Mouse (Mus musculus): Measurements from ENCODE around the gene Hoxd4. TPM values are rescaled to one million over a fixed set of nuclear protein-coding genes. Genes with fewer than 3 reads are reported as not detected.

Hoxd4 gene
- polyA plus RNA-seq, 1 experiment = 5.5 TPM

DNA sequence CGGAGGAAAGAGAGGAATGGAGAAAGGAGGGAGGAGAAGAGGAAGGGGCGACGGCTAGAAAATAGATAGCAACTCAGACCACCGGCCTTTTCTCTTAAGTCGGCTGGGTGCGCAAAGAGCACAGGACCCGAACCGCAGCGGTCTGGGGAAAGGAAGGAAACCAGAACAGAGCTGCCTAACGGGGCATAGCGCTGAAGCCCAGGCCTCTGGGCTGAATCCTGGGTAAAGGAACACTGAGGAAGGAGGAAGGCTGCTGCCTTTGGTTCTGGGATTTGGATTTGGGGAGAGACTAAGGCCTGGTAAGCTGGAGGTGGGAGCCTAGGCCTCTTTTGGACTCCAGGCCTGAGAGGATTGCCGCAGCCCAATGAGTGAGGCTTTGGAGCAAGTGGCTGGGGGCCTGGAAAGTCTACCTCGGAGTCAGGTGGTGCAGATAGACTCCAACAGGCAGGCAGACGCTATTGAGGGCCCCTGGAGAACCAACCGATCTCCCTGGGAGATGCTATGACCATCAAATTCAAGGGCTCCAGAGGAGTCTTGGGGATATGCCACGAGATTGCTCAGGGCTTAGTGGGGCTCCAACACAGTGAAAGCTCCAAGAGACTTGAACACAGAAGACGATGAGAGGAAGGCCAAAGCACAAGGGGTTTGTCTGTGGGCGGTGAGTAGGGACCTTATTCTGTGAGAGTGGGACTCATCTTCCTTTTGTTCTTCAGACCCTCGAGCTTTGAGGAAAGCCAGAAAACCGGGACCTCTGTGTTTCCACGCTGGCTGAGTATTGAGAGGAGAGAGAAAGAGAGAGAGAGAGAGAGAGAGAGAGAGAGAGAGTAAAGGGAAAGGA, 30.9 kb upstream of the Hoxd4 start:
- TF ChIP-seq POLR2A (IDR thresholded peaks at IDR 0.05; ENCODE audit: borderline replicate concordance, extremely low read depth, insufficient read depth, insufficient read length, poor library complexity, severe bottlenecking) = no peak
- no peak for DNase-seq (ENCODE audit: low read depth)

DNA sequence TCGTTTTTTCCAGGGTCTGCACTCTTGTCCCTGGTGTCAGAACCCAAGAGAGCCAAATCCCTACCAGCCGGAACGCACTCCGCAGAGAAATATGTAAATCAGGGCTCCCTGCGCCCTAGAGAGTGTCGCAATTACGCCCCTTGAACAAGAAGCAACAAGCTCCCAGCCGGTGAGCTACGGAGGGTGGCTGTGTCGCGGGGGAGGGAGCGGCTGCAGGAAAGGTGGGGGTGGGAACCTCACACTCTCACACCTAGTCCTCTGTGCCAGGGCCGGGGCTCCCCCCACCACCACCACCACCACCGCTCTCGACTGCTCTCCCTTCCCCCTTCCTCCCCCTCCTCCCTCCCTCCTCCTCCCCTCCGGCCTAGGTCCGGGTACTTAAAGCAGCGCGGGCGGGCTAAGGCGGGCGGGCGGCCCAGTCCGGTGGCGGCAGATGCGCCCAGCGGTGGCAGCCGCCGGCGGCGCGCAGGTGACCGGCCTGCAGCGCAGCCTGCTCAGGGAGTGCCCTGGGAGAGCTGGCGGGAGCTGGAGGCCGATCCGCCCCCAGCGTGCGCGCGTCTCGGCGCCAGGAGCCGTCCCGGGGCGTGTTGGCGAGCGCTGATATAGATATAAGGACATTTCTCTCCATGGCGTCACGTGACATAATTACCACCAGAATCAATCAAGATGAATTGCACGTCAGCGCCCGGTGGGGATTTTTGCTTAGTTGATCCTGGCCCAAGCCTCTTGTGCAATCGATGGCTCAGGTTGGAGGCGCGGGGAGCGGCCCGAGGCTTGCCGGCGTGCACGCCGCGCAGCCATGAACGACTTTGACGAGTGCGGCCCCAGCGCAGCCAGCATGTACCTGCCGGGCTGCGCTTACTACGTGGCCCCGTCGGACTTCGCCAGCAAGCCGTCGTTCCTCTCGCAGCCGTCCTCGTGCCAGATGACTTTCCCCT, 29.9 kb upstream of the Hoxd4 start:
- DNase-seq (ENCODE audit: low read depth) = no peak

DNA sequence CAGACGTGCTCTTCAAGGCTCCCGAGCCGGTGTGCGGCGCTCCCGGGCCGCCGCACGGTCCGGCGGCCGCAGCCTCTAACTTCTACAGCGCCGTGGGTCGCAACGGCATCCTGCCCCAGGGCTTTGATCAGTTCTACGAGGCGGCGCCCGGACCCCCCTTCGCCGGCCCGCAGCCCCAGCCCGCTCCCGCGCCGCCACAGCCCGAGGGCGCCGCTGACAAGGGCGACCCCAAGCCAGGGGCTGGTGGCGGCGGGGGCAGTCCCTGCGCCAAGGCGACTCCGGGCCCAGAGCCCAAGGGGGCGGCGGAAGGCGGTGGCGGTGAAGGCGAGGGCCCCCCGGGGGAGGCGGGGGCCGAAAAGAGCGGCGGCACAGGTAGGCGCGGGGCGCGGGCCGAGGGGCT, 28.9 kb upstream of the Hoxd4 start:
- TF ChIP-seq CTCF (IDR thresholded peaks at IDR 0.05; ENCODE audit: borderline replicate concordance, extremely low read depth, insufficient read depth, insufficient read length) (no peak), POLR2A (IDR thresholded peaks at IDR 0.05; ENCODE audit: borderline replicate concordance, extremely low read depth, insufficient read depth, insufficient read length, poor library complexity, severe bottlenecking) (no peak)

More for the DNA sequence above, 29.9 kb upstream of the Hoxd4 start:
- TF ChIP-seq CTCF (IDR thresholded peaks at IDR 0.05; ENCODE audit: borderline replicate concordance, extremely low read depth, insufficient read depth, insufficient read length) = no peak
- no peak for TF ChIP-seq POLR2A (IDR thresholded peaks at IDR 0.05; ENCODE audit: borderline replicate concordance, extremely low read depth, insufficient read depth, insufficient read length, poor library complexity, severe bottlenecking)

DNA sequence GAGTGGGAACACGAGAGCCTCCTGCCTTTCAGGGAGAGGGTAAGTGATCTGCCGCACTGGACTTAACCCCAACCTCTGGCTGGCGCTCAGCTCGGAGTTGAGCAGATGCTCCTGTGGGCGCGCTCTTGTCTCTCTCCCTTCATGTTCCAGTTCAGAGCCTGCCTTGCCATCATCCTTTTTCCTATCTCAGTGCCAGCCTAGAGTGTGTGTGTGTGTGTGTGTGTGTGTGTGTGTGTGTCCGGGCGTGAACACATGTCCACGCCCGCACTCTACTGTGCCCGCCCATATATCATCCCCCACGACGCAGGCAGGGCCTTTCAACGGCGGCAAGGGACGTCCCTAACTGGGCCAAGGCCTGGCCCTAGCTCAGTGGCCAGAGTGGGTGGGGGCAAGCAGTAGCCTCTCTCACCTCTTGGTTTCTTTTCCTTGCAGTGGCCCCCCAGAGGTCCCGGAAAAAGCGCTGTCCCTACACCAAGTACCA, 28.2 kb upstream of the Hoxd4 start:
- no peak for DNase-seq (ENCODE audit: low read depth)
- no peak for TF ChIP-seq POLR2A (IDR thresholded peaks at IDR 0.05; ENCODE audit: borderline replicate concordance, extremely low read depth, insufficient read depth, insufficient read length, poor library complexity, severe bottlenecking)

More for the DNA sequence above, 28.9 kb upstream of the Hoxd4 start:
- no peak for DNase-seq (ENCODE audit: low read depth)

DNA sequence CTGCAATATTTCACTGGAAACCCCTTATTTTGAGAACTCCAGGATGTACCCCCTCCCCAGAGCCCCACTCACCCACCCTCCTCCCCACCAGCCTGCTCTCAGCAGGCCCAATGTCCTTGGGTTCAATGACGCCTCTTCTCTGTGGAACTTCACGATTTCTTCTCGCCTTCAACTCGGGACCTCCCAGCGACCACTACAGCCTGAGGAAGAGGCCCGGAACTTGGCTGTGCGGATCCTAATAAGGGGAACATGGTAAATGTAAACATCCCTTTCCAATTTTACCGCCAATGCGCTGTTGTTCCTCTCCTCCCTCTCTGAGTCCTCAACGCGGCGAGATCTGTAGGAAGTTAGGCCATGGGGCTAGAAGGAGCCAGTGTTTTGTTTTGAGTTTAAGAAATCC, 27.6 kb upstream of the Hoxd4 start:
- DNase-seq (ENCODE audit: low read depth) = no peak
- TF ChIP-seq POLR2A (IDR thresholded peaks at IDR 0.05; ENCODE audit: borderline replicate concordance, extremely low read depth, insufficient read depth, insufficient read length, poor library complexity, severe bottlenecking) = no peak
- no peak for TF ChIP-seq CTCF (IDR thresholded peaks at IDR 0.05; ENCODE audit: borderline replicate concordance, extremely low read depth, insufficient read depth, insufficient read length)

DNA sequence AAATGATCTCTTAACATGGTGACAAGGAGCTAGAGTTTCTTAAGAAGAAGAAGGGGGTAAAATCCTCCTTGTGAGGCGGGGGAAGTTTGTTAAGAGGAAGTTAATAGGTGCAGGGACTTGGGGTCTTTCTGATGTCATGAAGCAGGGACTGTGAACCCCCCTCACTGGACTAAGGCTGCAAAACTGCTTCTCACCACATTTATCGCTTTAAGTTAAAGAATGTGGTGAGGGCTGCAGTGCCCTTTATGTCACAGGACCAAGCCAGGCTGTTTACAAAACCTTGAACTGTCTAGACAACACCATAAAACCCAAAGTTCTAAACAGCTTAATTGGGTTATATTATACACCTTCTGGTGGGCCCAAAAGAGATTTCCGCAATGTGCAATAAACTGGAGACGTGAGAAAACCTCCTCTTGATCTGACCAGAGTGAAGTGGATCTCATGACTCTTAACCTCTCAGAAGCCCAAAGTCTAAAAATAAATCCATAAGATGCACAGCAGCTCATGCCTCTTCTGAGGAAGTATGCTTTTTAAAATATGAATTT, 26.6 kb upstream of the Hoxd4 start:
- no peak for TF ChIP-seq CTCF (IDR thresholded peaks at IDR 0.05; ENCODE audit: borderline replicate concordance, extremely low read depth, insufficient read depth, insufficient read length)
- TF ChIP-seq POLR2A (IDR thresholded peaks at IDR 0.05; ENCODE audit: borderline replicate concordance, extremely low read depth, insufficient read depth, insufficient read length, poor library complexity, severe bottlenecking) = no peak
- DNase-seq (ENCODE audit: low read depth) = no peak

DNA sequence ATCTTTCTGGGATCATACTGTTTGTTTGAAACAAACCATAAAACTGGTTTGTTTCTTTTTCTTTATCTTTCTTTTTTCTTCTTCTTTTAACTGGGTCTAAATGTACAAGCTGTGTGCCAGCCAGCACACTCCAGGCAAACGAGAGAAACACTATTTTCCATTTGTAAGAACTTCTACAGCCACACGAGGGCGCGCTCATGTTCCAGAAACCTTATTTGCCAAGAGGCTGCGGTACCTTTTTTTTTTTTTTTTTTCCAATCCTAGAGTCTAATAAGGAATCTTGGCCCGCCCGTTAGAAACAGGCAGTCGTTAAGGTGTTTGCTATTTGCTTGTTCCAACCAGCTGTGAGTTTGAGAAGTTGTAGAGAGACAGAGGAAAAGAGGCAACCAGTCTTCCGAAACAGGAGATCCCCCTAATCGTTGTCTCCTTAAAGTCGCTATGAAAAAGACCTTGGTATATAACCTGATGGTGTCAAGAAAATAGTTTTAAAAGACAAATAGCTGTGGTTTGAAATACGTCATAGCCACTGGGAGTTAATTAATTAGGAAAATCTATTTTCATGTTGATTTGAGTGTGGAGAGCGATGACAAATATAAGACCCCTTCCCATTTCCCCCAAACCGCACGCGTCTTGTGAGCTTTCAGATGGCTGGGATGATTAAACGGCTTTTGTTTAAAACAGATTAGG, 25.3 kb upstream of the Hoxd4 start:
- TF ChIP-seq POLR2A (IDR thresholded peaks at IDR 0.05; ENCODE audit: borderline replicate concordance, extremely low read depth, insufficient read depth, insufficient read length, poor library complexity, severe bottlenecking) (no peak), CTCF (IDR thresholded peaks at IDR 0.05; ENCODE audit: borderline replicate concordance, extremely low read depth, insufficient read depth, insufficient read length) (peak; percentile 67; the same call in 1 of the 2 replicates)
- DNase-seq (ENCODE audit: low read depth) = peak; percentile 93

DNA sequence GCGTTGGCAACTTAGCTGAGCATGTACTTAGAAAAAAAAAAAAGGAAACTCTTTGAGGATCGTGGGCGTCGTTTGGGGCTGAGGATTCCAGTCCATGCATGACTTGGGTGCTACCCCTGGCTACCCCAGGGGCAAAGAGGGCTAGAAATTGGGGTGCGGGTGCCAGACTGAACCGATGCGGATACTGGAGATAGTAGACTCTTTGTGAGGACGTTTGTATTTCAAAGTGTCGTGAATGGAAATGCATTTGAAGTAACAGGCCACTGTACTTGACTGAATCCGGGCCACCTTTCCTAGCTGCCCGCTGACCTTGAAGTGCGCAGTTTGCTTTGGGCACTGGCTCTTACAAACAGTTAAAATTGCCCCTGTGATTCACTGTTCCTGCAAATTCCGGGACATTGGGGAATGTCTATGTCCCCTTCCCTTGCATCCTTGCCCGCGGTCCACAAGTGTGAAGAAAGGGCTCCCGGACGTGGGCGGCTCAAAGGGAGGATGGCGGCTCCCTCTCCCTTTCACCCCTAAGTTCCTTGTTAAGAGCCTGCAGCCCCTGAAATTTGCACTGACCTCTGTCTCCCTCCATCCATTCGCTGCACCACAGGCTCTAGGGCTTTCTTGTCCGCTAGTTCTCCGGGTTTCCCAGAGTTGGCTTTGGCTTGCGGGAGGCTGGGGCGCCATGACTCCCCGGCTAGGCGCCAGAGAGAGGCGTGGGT, 24.6 kb upstream of the Hoxd4 start:
- DNase-seq (ENCODE audit: low read depth) = no peak
- no peak for TF ChIP-seq CTCF (IDR thresholded peaks at IDR 0.05; ENCODE audit: borderline replicate concordance, extremely low read depth, insufficient read depth, insufficient read length)
- TF ChIP-seq POLR2A (IDR thresholded peaks at IDR 0.05; ENCODE audit: borderline replicate concordance, extremely low read depth, insufficient read depth, insufficient read length, poor library complexity, severe bottlenecking) = no peak

DNA sequence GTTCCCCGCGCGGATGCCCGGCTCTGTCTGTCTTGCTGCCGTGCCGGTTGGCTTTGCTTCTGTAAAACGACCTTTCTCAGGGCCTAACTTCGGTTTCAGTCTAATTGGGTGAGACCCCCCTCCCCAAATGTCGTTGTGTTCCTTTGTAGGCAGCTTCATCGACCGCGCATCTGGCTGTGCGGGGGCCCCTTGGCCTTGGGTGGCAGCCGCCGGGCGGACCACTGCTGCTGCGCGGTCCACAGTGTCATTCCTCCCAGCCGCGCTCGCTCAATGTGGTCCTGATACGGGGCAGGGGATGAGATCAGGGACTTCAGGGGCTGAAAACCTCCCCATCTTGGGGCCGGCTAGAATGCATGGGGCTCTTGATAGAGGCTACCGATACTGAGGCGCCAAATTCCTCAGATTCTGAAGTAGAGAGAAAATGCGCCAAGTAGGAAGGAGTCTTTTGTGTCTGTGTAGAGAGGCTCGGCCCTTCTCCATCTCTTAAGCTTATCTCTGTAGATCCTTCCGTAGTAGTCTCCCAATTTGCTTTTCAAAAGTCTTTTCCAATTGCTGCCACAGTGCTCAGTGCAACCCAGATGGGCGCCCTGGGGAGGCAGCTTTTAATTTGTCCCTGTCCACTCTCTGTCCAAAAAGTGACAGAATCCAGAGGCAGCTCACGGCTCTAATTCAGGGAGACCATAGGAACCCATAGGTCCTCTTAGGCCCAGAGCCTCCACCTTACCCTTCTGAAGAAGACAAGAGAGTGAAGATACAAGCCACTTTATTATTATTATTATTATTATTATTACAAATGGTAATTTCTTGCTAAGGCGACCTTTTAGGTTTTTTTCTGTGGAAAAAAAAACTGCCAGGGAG, 23.8 kb upstream of the Hoxd4 start:
- no peak for DNase-seq (ENCODE audit: low read depth)
- TF ChIP-seq CTCF (IDR thresholded peaks at IDR 0.05; ENCODE audit: borderline replicate concordance, extremely low read depth, insufficient read depth, insufficient read length) = no peak
- TF ChIP-seq POLR2A (IDR thresholded peaks at IDR 0.05; ENCODE audit: borderline replicate concordance, extremely low read depth, insufficient read depth, insufficient read length, poor library complexity, severe bottlenecking) = no peak

Data from brain, embryonic 14.5 days (tissue).